Mouse (Mus musculus) erythroblast, adult 5-6 weeks (primary cell): ENCODE results near the gene Kcng3. TPM values are rescaled to one million over a fixed set of nuclear protein-coding genes. Genes with fewer than 3 reads are reported as not detected.

ENCODE experiments used
- ATAC-seq: replicated peaks from 2 replicates; pipeline ENCODE4 v1.8.0; 2016; ENCODE audit warnings: moderate number of reproducible peaks, mild to moderate bottlenecking, moderate TSS enrichment, inconsistent platforms; ENCODE audit not compliant: poor library complexity, low FRiP score, severe bottlenecking
- total RNA-seq, 2 experiments: library from RNA; stranded (forward) in 1 of 2; stranded (reverse) in 1 of 2; fragments of 150-400 nt in 1 of 2; fragments of 200-764, 138-1000 nt in 1 of 2; gene quantifications; 2 replicates each; pipeline versions ENCODE4 v1.2.3 to v1.2.4; 2015 to 2017; ENCODE audit warnings: low replicate concordance in 2 of 2

The Kcng3 gene
- total RNA-seq, 2 experiments from 2014 or later: not detected

GRCm38 (mm10) chr17:83632653-83633570 is 1.2 kb upstream of the Kcng3 start:
- peak; percentile 68; the same call in 1 of the 2 replicates for ATAC-seq

DNA sequence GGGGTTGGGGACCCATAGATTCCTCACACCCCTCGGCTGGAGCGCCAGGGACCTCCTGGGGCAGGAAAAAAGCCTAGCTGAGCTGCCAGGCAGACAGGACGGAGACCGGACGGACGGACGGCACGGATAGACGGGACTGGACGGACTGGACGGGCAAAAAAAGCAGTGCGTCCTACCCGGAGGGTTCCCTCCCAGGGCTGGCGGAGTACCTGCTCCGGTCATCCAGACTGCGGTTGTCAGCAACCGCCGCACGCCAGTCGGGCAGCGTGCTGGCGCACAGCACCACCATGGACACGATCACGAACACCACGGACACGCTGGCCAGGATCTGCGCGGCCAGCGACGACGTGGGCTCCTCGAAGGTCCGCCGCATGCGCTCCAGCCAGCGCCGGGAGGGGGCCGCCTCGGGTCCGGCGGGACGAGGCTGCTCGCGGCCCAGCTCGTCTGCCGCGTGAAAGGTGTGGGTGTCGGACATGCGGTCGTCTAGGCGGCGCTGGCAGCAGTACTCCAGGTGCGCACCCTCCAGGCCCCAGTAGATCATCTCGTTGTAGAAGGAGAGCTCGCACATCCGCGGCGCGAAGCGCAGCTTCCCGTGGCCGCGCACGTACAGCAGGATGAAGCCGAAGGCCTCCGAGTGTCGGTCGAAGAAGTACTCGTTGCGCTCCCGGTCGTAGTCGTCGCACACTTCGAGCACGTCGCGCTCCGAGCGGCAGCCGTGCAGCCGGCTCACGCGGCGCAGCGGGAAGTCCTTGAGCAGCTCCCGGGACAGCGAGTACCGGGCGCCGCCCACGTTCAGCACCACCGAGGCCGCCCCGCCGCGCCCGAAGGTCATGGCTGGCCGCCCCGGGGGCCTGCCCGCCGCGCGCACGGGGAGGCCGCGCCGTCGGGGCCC is 662 bp downstream of the Kcng3 start:
- ATAC-seq: no peak

DNA sequence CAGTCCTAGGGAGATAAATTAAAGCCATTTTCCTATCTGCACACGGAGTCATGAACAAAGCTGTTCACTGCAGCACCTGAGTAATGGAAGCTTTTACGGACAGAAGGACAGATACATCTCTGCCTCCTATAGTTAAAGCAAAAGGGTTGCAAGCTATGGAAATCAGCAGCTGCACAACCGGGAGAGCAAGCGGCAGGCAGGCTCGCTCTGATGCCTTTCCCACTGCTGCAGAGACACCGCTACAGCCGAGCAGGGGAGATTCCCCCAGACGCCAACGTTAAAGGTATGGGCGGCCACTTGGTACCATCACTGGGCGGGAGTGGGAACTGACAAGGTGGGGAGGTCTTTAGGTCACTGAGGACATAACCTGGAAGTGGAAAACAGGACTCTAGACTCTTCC is 17.8 kb downstream of the Kcng3 start:
- ATAC-seq: no peak

- ATAC-seq: no peak
Measured at GRCm38 (mm10) chr17:83609532-83609931, 22.2 kb downstream of the Kcng3 start.

DNA sequence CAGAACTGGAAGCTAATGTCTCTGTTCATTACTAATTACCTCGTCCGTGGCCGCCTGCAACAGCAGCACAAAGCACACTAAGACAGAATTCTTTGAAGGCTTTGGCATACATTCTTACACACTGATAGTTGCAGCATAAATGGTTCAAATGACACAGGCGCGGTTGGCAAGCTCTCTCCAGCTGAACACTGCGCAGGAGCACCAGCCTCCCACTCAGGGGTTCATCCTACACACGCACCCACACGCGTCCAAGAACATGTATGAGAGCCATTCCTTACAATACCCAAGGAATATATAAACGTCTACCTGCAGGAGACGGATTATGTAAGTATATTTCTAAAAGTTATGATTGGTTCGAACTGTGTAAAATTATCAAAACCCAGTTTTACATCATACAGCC is 30.7 kb downstream of the Kcng3 start:
- no peak for ATAC-seq

- ATAC-seq: no peak
Measured at GRCm38 (mm10) chr17:83595966-83596365, 35.7 kb downstream of the Kcng3 start.

DNA sequence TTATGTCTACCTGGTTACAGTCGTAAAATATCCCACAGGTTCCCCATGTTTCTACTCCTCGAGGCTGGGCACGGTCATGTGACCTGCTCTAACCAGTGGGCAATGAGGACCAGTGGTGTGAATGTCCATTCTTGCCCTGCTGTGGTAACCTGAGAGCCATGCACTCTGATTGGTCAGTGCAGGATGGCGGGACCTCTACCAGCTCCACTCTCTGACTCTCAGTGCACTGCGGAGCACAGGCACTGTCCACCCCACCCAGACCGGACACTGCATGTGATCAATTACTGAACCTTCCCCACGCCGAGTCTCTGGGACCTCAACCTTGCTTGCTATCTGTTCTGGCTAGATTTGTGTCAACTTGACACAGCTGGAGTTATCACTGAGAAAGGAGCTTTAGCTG is 37.2 kb downstream of the Kcng3 start:
- ATAC-seq: 0 out of 2 replicates have a peak, but pooled peaks have one; percentile 30

GRCm38 (mm10) chr17:83593396-83593795 is 38.3 kb downstream of the Kcng3 start:
- ATAC-seq: no peak

- 0 out of 2 replicates have a peak, but pooled peaks have one; percentile 25 for ATAC-seq
Measured at GRCm38 (mm10) chr17:83588663-83589341, 42.9 kb downstream of the Kcng3 start.

- ATAC-seq: no peak
Measured at GRCm38 (mm10) chr17:83587731-83588130, 44.0 kb downstream of the Kcng3 start.

DNA sequence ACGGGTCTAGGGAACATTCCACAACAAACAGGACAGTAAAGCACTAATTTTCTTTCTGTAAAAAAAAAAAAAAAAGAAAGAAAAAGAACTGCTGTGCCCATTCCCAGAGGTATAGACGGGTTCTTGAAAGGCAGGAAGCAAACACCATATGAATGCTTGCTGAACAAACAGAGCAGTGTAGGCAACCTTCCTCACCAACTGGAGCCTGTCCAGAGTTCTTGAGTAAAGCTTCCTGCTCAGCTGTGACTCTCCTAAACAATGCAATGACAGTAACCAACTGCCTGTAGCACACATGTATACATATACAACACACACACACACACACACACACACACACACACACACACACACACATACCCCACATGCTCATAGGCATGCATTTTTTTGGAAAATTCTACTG is 49.1 kb downstream of the Kcng3 start:
- ATAC-seq: no peak

DNA sequence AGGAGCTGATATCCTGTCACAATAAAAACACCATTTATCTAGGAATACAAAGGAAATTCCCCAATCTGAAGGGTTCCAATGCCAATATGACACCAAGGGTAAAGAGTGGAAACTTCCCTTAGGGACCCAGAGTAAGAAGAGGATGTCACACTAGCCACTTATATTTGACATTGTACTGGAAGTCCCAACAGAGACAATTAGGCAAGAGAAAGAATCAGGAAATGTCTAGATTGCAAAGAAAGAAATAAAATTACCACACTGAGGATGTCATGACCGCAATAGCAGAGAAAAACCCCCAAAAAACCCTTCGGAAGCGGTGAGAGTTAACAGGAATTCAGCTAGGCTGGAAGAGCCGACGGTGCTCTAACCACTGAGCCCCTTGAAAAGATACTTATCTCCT is 51.0 kb downstream of the Kcng3 start:
- no peak for ATAC-seq

DNA sequence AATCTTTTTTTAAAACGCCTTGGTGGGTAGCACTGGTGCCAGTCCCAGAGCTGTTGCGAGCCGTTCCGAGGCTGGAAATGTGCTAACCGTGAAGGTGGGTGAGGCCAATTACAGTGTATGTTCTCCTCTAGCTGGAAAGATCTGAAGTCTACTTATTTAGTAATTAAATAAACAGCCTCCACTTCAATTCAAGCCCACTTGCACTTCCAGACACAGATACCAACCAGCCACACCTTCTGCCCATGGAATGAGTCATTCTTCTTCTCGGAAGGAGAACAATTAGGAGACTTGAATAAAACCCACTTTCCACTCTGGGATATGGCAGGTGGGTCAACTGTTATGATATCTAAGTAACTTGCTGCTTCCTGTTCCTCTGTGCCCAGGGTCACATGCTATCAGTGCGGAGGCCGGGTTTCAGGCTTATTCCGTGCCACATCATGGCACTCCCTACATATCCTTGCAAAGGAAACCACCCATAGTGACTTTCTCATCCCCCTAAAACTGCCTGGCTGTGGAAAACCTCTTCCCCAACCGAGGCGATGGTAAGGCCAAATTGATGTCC is 54.8 kb downstream of the Kcng3 start:
- ATAC-seq: no peak

DNA sequence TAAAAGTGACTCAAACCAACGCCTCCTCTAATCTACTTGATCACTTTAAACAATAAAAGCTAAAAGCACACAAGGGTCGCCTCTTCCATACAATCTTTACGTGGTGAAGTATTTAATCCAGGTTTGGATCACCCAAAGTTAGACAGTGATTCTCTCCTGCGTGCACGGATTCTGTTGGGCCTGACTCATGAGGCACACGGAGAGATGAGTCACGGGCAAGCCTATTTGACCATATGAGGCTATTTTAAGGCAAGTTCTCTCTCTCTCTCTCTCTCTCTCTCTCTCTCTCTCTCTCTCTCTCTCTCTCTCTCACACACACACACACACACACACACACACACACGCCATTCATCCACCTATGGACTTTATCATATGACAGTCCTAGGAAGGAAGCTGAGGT is 57.1 kb downstream of the Kcng3 start:
- no peak for ATAC-seq

GRCm38 (mm10) chr17:83573128-83573527 is 58.6 kb downstream of the Kcng3 start:
- no peak for ATAC-seq

DNA sequence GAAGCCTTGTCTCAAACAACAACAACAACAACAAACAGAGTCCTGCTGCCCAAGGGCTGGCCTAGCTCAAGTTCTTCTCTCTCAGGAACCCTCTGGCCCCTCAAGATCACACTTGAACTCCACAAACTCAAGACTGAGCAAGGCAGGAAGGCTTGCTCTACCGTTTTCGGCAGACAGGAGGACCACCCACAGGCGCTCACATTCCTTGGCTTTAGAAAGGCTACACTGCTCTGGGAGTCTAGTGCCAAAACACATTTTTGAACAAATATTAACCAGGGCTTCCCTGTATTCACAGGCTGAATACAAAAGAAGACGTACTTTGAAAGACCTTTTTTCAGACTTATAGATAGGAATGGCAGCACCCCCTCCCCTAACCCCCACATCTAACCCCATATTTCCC is 59.3 kb downstream of the Kcng3 start:
- no peak for ATAC-seq

DNA sequence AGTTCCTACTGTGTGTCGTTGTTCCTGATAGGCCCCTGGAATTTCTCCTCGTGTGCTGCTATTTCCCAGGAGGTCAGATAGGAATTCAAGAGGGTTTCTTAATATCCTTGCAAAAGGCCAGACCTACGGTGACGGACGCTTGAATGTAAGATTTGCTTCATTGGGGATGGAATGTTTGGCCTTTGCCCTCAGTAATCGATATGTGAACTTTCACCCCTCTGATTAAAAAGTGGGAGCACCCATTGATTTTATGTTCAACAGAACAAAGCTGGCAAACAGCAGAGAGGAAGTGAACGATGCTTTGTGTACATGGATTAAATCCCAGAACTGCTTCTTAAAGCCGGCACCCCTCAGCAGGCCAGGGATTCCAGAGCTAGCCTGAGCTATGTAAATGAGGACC is 64.3 kb downstream of the Kcng3 start:
- no peak for ATAC-seq

GRCm38 (mm10) chr17:83565506-83565905 is 66.2 kb downstream of the Kcng3 start:
- ATAC-seq: no peak

GRCm38 (mm10) chr17:83564119-83564820 is 67.4 kb downstream of the Kcng3 start:
- ATAC-seq: no peak
